Mouse (Mus musculus): Measurements from ENCODE around the gene Pcolce2.

Pcolce2 gene

GRCm38 (mm10) chr9:95708943-95709342 lies 71.5 kb downstream of the Pcolce2 start:
- CTCF ChIA-PET: no interaction called here

- CTCF ChIA-PET: no interaction called here
These were observed 75.2 kb downstream of the Pcolce2 start for GRCm38 (mm10) chr9:95712574-95712973.

GRCm38 (mm10) chr9:95736238-95736637 lies 98.8 kb downstream of the Pcolce2 start:
- CTCF ChIA-PET: interaction anchor here (0.6 kb wide), 1 partner anchor 135 kb away, joined by 13 read pairs; no protein-coding TSS in a partner anchor

- CTCF ChIA-PET: interaction anchor here (0.5 kb wide), 1 partner anchor 200 kb away, joined by 3 read pairs; no protein-coding TSS in a partner anchor
These were observed 107.6 kb downstream of the Pcolce2 start for GRCm38 (mm10) chr9:95744845-95745613.

GRCm38 (mm10) chr9:95747298-95747697 lies 109.9 kb downstream of the Pcolce2 start:
- CTCF ChIA-PET: interaction anchor here (0.6 kb wide), 1 partner anchor 116 kb away, joined by 8 read pairs; no protein-coding TSS in a partner anchor

Measured in spleen, embryonic (tissue).